Mouse (Mus musculus): ENCODE measurements at regions not wholly inside any gene's neighbourhood (a gene's known extent, or its start where the extent isn't known, plus 50 kb on each side); places are given as distances from the start of the nearest gene placed in this dataset.
A peak's percentile ranks its signal among the peaks of the same experiment; 100 is the strongest.
"Not testable (repeated sequence)": the region's sequence is repeated elsewhere in the genome, so short reads cannot be mapped to it uniquely, and the experiment has no call there.

DNA sequence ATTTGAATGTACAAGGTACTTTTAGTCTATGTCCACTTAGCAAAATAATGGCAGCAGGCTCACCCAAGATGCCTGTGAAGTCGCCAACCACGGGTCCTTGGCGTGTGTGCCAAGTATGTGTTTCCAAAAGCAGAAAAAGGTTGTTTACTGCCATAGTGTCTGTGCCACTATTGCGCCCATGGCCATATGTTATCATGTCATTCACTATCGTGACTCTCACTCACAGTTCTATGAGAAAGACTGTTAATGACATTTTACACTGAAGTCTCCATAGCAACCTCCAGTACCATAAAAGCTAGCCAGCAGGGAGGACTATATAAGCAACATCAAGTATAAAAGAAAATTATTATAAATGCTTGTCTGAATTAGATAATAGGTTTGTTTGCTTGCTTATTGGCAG is 114.8 kb upstream of the Supt20 start:
- no peak overlapping the region for H3K9ac ChIP-seq (replicated peaks)
- no peaks in the 10 kb centered on the region for H3K4me1 ChIP-seq (ENCODE audit: insufficient read depth)
- TF ChIP-seq EP300 (IDR thresholded peaks at IDR 0.05; ENCODE audit: low read depth) = no peak
- no peak for TF ChIP-seq CTCF (IDR thresholded peaks at IDR 0.05; ENCODE audit: low read depth)
- DNase-seq (no peak), ATAC-seq (no peak)
- H3K4me2 ChIP-seq (ENCODE audit: low read depth, low read length) = no peak overlapping the region
- WGBS (ENCODE audit: insufficient replicate concordance) = 73% methylated on average over 5 of the region's 5 CpGs
- no peaks in the 10 kb centered on the region for H3K36me3 ChIP-seq (replicated peaks; ENCODE audit: insufficient read depth, low read length)
- no peak overlapping the region for H3K27ac ChIP-seq (ENCODE audit: low read depth)
- H3K4me3 ChIP-seq (ENCODE audit: low read depth, low read length) = no peak overlapping the region
- H3K27me3 ChIP-seq (ENCODE audit: insufficient read depth, low read length) = no peaks in the 10 kb centered on the region
- peaks cover 2% of the 10 kb centered on the region for H3K9me3 ChIP-seq (ENCODE audit: low read length)

DNA sequence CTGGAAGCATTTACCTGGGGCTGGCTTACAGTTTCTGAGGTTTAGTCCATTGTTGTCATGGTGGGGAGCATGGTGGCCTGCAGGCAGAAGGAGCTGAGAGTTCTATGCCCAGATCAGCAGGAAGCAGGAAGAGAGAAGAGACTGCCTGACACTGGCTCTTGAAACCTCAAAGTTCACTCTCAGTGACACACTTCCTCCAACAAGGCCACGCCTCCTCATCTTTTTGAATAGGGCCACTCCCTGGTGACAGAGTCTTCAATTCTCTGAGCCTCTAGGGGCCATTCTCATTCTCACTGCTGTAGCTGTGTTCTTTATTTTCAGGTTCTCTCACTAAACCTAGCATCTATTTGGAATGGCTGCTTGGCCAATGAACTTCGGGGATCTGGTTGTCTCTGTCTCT is 113.2 kb upstream of the Supt20 start:
- ATAC-seq (no peak), DNase-seq (no peak)
- Histone ChIP-seq H3K4me1 (ENCODE audit: insufficient read depth) (no peaks in the 10 kb centered on the region), H3K4me2 (ENCODE audit: low read depth, low read length) (no peak overlapping the region), H3K27me3 (ENCODE audit: insufficient read depth, low read length) (no peaks in the 10 kb centered on the region), H3K27ac (ENCODE audit: low read depth) (no peak overlapping the region), H3K9ac (replicated peaks) (no peak overlapping the region), H3K9me3 (ENCODE audit: low read length) (peaks cover 2% of the 10 kb centered on the region), H3K4me3 (ENCODE audit: low read depth, low read length) (no peak overlapping the region), H3K36me3 (replicated peaks; ENCODE audit: insufficient read depth, low read length) (no peaks in the 10 kb centered on the region)
- TF ChIP-seq EP300 (IDR thresholded peaks at IDR 0.05; ENCODE audit: low read depth) = no peak
- no peak for TF ChIP-seq CTCF (IDR thresholded peaks at IDR 0.05; ENCODE audit: low read depth)
- WGBS (ENCODE audit: insufficient replicate concordance) = 87% methylated on average over 2 of the region's 2 CpGs

DNA sequence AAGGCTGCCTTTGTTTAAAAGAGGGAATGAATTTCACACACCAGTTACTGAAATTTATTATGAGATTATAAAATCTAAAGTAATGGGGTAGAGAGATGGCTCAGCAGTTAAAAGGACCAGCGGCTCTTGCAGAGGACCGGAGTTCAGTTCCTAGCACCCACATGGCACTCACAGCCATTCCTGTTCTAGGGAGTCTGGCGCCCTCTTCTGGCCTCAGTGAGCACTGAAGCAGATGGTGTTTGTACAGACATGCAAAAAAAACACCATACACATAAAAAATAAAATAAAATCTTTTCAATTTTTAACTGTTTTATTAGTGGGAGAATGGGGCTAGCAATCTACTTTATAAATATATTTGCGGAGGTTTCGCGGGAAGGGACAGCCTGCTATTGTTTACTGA is 112.3 kb upstream of the Supt20 start:
- no peak overlapping the region for H3K4me3 ChIP-seq (ENCODE audit: low read depth, low read length)
- DNase-seq (no peak), ATAC-seq (no peak)
- H3K27ac ChIP-seq (ENCODE audit: low read depth) = no peak overlapping the region
- WGBS (ENCODE audit: insufficient replicate concordance) = 86% methylated on average over 6 of the region's 6 CpGs
- H3K36me3 ChIP-seq (replicated peaks; ENCODE audit: insufficient read depth, low read length) = no peaks in the 10 kb centered on the region
- H3K27me3 ChIP-seq (ENCODE audit: insufficient read depth, low read length) = no peaks in the 10 kb centered on the region
- no peak overlapping the region for H3K4me2 ChIP-seq (ENCODE audit: low read depth, low read length)
- no peak overlapping the region for H3K9ac ChIP-seq (replicated peaks)
- H3K9me3 ChIP-seq (ENCODE audit: low read length) = peaks cover 2% of the 10 kb centered on the region
- TF ChIP-seq EP300 (IDR thresholded peaks at IDR 0.05; ENCODE audit: low read depth) (no peak), CTCF (IDR thresholded peaks at IDR 0.05; ENCODE audit: low read depth) (no peak)
- no peaks in the 10 kb centered on the region for H3K4me1 ChIP-seq (ENCODE audit: insufficient read depth)

DNA sequence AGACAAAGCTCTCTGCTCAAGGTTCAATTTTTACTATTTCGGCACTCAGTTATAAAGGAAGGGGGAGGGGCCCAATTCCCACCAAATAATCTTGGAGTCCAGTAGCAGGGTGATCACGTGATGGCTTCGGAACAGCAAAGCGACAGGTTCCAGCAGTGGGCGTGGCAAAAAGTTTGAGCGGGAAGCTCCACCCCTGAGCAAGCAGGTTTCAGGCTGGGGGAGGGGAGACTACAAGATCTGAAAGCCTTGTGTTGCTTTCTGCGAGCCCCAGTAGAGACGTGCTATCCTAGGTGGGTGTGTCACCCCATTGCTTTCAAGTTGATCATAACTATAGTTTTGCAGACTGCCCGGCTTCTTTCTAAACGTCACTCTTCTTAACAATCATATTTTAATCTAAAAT is 106.8 kb upstream of the Supt20 start:
- WGBS (ENCODE audit: insufficient replicate concordance) = 82% methylated on average over 9 of the region's 10 CpGs
- not testable (repeated sequence) for H3K9me3 ChIP-seq (ENCODE audit: low read length); H3K36me3 ChIP-seq (replicated peaks; ENCODE audit: insufficient read depth, low read length); H3K27me3 ChIP-seq (ENCODE audit: insufficient read depth, low read length); H3K27ac ChIP-seq (ENCODE audit: low read depth); H3K4me2 ChIP-seq (ENCODE audit: low read depth, low read length); DNase-seq; H3K9ac ChIP-seq (replicated peaks); H3K4me3 ChIP-seq (ENCODE audit: low read depth, low read length); H3K4me1 ChIP-seq (ENCODE audit: insufficient read depth); ATAC-seq

DNA sequence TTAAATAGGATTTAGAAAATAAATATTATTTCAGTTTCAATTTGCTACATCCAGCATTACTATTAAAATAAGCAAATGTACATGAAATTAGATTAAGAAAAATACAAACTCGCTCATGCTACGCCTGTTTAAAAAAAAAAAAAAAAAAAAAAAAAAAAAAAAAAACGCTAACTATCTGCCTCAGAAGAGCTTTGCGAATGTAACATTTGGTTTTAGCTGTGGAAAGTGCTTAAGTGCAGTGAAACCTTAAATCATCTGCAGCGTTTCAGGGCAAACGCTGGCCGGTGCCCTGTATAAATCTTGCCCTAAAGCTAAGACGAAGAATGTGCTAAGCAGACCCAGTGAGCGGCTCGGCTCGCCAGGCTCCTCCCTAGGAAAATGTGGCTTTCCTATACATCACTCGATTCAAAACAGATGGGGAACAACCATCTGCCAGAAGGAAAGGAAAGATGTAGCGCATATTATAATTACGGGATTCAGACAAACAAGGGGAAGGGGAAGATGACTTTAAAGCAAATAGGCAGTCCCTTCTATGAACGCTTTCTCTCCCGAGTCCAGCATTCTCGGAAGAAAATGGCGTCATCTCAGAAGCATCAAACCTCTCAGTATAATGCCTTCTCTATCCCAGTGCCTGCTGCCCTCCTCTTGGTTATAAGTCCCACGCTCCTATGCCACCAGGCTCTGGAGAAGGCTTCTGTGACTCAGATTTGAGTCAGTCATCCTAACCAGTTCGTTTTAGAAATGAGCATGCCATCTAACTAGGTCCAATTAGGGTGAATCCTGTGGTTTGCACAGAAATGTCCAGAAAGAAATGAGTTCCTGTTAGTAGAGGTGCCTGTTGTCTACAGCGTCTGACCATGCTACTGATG is 105.2 kb upstream of the Supt20 start:
- no peak overlapping the region for H3K4me2 ChIP-seq (ENCODE audit: low read depth, low read length)
- DNase-seq = no peak

DNA sequence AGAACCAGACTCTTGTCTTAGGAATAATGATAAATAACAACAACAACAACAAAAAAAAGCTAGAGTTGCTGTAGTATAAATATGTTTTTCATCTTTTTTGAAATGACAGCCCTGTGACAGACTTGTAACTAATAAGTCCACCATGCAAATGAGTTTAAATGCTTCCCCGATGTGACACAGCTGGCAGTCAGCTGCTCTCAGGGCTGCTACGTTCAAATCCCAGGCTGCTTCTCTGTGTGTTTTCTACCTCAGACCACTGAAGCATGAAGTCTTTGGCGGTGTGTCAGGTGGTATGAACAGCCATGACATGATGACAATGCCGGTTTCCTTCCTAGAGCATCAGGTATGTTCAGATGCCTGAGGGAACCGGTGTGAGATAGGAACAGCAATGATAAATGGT is 104.4 kb upstream of the Supt20 start:
- ATAC-seq = no peak
- H3K27ac ChIP-seq (ENCODE audit: low read depth) = no peak overlapping the region
- no peak overlapping the region for H3K9ac ChIP-seq (replicated peaks)
- H3K27me3 ChIP-seq (ENCODE audit: insufficient read depth, low read length) = no peaks in the 10 kb centered on the region
- H3K9me3 ChIP-seq (ENCODE audit: low read length) = no peaks in the 10 kb centered on the region
- no peak for DNase-seq
- no peak for TF ChIP-seq CTCF (IDR thresholded peaks at IDR 0.05; ENCODE audit: low read depth)
- TF ChIP-seq EP300 (IDR thresholded peaks at IDR 0.05; ENCODE audit: low read depth) = no peak
- H3K4me3 ChIP-seq (ENCODE audit: low read depth, low read length) = no peak overlapping the region
- no peaks in the 10 kb centered on the region for H3K36me3 ChIP-seq (replicated peaks; ENCODE audit: insufficient read depth, low read length)
- no peak overlapping the region for H3K4me2 ChIP-seq (ENCODE audit: low read depth, low read length)
- H3K4me1 ChIP-seq (ENCODE audit: insufficient read depth) = no peaks in the 10 kb centered on the region
- WGBS (ENCODE audit: insufficient replicate concordance) = 61% methylated on average over 5 of the region's 5 CpGs

More for the DNA sequence above, 105.2 kb upstream of the Supt20 start:
- Histone ChIP-seq H3K9me3 (ENCODE audit: low read length) (no peaks in the 10 kb centered on the region), H3K27me3 (ENCODE audit: insufficient read depth, low read length) (no peaks in the 10 kb centered on the region), H3K9ac (replicated peaks) (no peak overlapping the region), H3K4me3 (ENCODE audit: low read depth, low read length) (no peak overlapping the region), H3K27ac (ENCODE audit: low read depth) (0 out of 2 replicates have a peak overlapping the region, but pooled peaks have one; percentile 39), H3K4me1 (ENCODE audit: insufficient read depth) (no peaks in the 10 kb centered on the region), H3K36me3 (replicated peaks; ENCODE audit: insufficient read depth, low read length) (no peaks in the 10 kb centered on the region)
- 78% methylated on average over 21 of the region's 21 CpGs for WGBS (ENCODE audit: insufficient replicate concordance)
- no peak for ATAC-seq
- TF ChIP-seq EP300 (IDR thresholded peaks at IDR 0.05; ENCODE audit: low read depth) (no peak), CTCF (IDR thresholded peaks at IDR 0.05; ENCODE audit: low read depth) (no peak)
